Mouse (Mus musculus): ENCODE results near the gene Eed. TPM values are rescaled to one million over a fixed set of nuclear protein-coding genes. Genes with fewer than 3 reads are reported as not detected.

The Eed gene
- 35.6 and 36.1 TPM in 2 replicates for polyA plus RNA-seq (2015; fragmentation: Nextera tagmentation; extraction: Ambion mirVana)

DNA sequence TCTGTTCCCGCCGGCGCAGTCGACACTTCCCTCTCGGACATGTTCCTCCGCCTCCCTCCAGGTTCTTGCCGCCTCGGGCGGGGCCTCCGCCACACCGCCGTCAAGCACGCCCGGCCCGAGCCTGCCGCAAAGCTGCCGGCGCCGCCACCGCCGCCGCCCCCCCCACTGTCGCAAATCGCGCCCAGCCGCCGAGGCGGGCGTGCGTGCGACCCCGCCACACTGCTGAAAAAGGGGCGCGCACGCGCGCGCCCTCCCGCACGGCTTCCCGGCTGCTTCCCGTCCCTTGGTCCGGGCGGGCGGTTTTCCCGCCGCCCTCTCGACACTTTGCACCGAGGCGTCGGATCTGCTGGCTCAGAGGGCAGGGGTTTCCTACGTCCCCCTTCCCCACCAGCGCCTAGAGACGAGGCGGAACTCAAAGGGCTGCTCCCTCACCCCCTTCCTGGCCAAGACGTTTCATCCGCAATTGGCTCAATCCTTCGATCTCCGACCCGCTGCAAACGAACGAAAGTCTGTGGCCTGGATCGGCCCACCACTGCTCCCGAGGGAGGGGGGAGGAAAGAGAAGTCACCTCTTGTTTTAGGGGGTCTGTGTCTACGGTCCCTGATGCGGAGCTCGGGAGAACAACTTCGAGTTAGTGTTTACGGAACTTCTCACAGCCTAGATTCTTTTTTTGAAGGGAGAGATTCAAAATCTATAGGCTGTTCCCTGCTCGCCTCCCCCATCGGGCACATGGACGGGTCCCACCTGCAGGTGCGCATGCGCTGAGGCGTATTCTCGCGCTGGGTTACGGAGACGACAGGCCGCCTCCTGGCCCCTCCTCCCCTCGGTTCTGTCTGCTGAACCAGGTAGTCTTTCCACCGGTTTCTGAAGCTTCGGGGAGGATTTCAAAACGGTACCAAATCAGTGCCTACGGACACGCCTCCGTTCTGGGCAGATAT, at the start of gene Eed:
Gene Eed (minus strand): TSS at position 499 of the 938 bp plus-strand sequence.
- peak; percentile 69 for TF ChIP-seq EP300 (IDR thresholded peaks at IDR 0.05)
- TF ChIP-seq CTCF (IDR thresholded peaks at IDR 0.05): no peak
- Histone ChIP-seq H3K27me3 (replicated peaks; ENCODE audit: insufficient read depth, low read length) (no peaks in the 10 kb centered on the region), H3K4me1 (ENCODE audit: insufficient read depth, low read depth, low read length) (peaks cover 3% of the 10 kb centered on the region; the same call in 1 of the 2 replicates), H3K36me3 (ENCODE audit: insufficient read depth, low read length) (no peaks in the 10 kb centered on the region), H3K27ac (ENCODE audit: low read length) (peak within 1 kb of the TSS; percentile 97), H3K9ac (replicated peaks; ENCODE audit: low read depth) (peak within 1 kb of the TSS; percentile 81), H3K4me3 (ENCODE audit: low read depth, low read length) (peak within 1 kb of the TSS; percentile 69), H3K4me2 (replicated peaks; ENCODE audit: low read depth, low read length) (peak within 1 kb of the TSS; percentile 81), H3K9me3 (ENCODE audit: low read length) (no peaks in the 10 kb centered on the region)
- peak; percentile 98 for DNase-seq (ENCODE audit: low spot score)
- whole genome bisulfite sequencing: under 1% methylated on average over 84 of the region's 87 CpGs
- ATAC-seq: peak; percentile 92

GRCm38 (mm10) chr7:90029548-90030485, 49.0 kb upstream of the Eed start:
- Histone ChIP-seq H3K4me3 (ENCODE audit: low read depth, low read length) (no peak overlapping the region), H3K4me1 (ENCODE audit: insufficient read depth, low read depth, low read length) (peaks cover 11% of the 10 kb centered on the region), H3K9ac (replicated peaks; ENCODE audit: low read depth) (peak overlapping the region; percentile 23; the same call in 1 of the 2 replicates), H3K27ac (ENCODE audit: low read length) (peak overlapping the region; percentile 91), H3K9me3 (ENCODE audit: low read length) (no peaks in the 10 kb centered on the region), H3K4me2 (replicated peaks; ENCODE audit: low read depth, low read length) (0 out of 2 replicates have a peak overlapping the region, but pooled peaks have one; percentile 17), H3K36me3 (ENCODE audit: insufficient read depth, low read length) (no peaks in the 10 kb centered on the region), H3K27me3 (replicated peaks; ENCODE audit: insufficient read depth, low read length) (no peaks in the 10 kb centered on the region)
- TF ChIP-seq EP300 (IDR thresholded peaks at IDR 0.05) (peak; percentile 100), CTCF (IDR thresholded peaks at IDR 0.05) (peak; percentile 37)
- DNase-seq (ENCODE audit: low spot score) (peak; percentile 94), ATAC-seq (peak; percentile 89)
- 33% methylated on average over 20 of the region's 20 CpGs for WGBS

DNA sequence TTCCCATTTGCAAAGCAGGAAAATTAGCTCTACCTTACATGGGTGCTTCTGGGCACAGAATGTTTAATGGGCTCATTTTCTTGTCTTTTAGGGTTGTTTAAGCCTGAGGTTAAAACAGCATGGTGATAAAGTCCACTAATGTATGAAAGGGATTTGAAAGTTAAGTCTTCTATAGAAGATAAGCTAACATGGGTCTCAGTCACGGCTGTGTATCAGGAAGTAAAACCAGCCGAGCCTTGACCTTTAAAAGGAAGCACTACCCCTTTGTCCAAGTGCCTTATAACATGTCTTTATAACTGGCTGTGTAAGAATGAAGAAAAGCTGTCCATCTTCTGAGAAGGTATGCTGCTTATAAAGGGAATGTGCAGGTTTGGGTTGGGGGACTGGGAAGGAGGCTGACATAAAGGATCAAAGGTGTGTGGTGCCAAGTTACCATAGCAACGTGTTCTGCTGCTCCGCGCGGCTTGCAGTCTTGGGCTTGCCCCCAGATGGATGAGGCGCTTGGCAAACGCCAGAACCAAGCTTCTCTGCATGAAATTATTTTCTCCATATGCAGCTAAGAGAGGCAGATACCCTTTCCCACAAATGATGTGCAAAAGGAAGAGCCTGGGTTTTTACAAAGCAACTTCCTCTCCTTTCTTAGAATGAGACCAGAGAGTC, 48.2 kb upstream of the Eed start:
- 11% methylated on average over 8 of the region's 8 CpGs for WGBS
- Histone ChIP-seq H3K4me3 (ENCODE audit: low read depth, low read length) (no peak overlapping the region), H3K9ac (replicated peaks; ENCODE audit: low read depth) (no peak overlapping the region), H3K4me1 (ENCODE audit: insufficient read depth, low read depth, low read length) (peaks cover 15% of the 10 kb centered on the region), H3K27me3 (replicated peaks; ENCODE audit: insufficient read depth, low read length) (no peaks in the 10 kb centered on the region), H3K36me3 (ENCODE audit: insufficient read depth, low read length) (no peaks in the 10 kb centered on the region), H3K4me2 (replicated peaks; ENCODE audit: low read depth, low read length) (0 out of 2 replicates have a peak overlapping the region, but pooled peaks have one; percentile 17), H3K9me3 (ENCODE audit: low read length) (no peaks in the 10 kb centered on the region), H3K27ac (ENCODE audit: low read length) (peak overlapping the region; percentile 91)
- DNase-seq (ENCODE audit: low spot score): peak; percentile 63
- ATAC-seq: no peak
- no peak for TF ChIP-seq EP300 (IDR thresholded peaks at IDR 0.05)
- no peak for TF ChIP-seq CTCF (IDR thresholded peaks at IDR 0.05)

GRCm38 (mm10) chr7:90024975-90025374, 44.2 kb upstream of the Eed start:
- DNase-seq (ENCODE audit: low spot score) (no peak), ATAC-seq (no peak)
- no peaks in the 10 kb centered on the region for H3K36me3 ChIP-seq (ENCODE audit: insufficient read depth, low read length)
- 55% methylated on average over 6 of the region's 6 CpGs for WGBS
- peaks cover 17% of the 10 kb centered on the region for H3K4me1 ChIP-seq (ENCODE audit: insufficient read depth, low read depth, low read length)
- H3K27me3 ChIP-seq (replicated peaks; ENCODE audit: insufficient read depth, low read length): no peaks in the 10 kb centered on the region
- no peak for TF ChIP-seq CTCF (IDR thresholded peaks at IDR 0.05)
- TF ChIP-seq EP300 (IDR thresholded peaks at IDR 0.05): no peak
- H3K9ac ChIP-seq (replicated peaks; ENCODE audit: low read depth): no peak overlapping the region
- no peak overlapping the region for H3K4me2 ChIP-seq (replicated peaks; ENCODE audit: low read depth, low read length)
- no peaks in the 10 kb centered on the region for H3K9me3 ChIP-seq (ENCODE audit: low read length)
- peak overlapping the region; percentile 38; the same call in 1 of the 2 replicates for H3K27ac ChIP-seq (ENCODE audit: low read length)
- H3K4me3 ChIP-seq (ENCODE audit: low read depth, low read length): no peak overlapping the region

- DNase-seq (ENCODE audit: low spot score): peak; percentile 88
- H3K4me2 ChIP-seq (replicated peaks; ENCODE audit: low read depth, low read length): no peak overlapping the region
These were observed 42.4 kb upstream of the Eed start for GRCm38 (mm10) chr7:90022974-90023707.

More at GRCm38 (mm10) chr7:90022974-90023707, 42.4 kb upstream of the Eed start:
- Histone ChIP-seq H3K9me3 (ENCODE audit: low read length) (no peaks in the 10 kb centered on the region), H3K27me3 (replicated peaks; ENCODE audit: insufficient read depth, low read length) (no peaks in the 10 kb centered on the region), H3K36me3 (ENCODE audit: insufficient read depth, low read length) (no peaks in the 10 kb centered on the region), H3K4me3 (ENCODE audit: low read depth, low read length) (no peak overlapping the region), H3K27ac (ENCODE audit: low read length) (peak overlapping the region; percentile 79), H3K4me1 (ENCODE audit: insufficient read depth, low read depth, low read length) (peaks cover 14% of the 10 kb centered on the region; the same call in 1 of the 2 replicates), H3K9ac (replicated peaks; ENCODE audit: low read depth) (no peak overlapping the region)
- WGBS: 12% methylated on average over 8 of the region's 9 CpGs
- 0 out of 2 replicates have a peak, but pooled peaks have one; percentile 2 for TF ChIP-seq CTCF (IDR thresholded peaks at IDR 0.05)
- TF ChIP-seq EP300 (IDR thresholded peaks at IDR 0.05): peak; percentile 90
- peak; percentile 84 for ATAC-seq
